Mouse (Mus musculus): ENCODE data around the gene Pnkd.
"Not testable (repeated sequence)": the region's sequence is repeated elsewhere in the genome, so short reads cannot be mapped to it uniquely, and the experiment has no call there.

Pnkd gene

GRCm38 (mm10) chr1:74278988-74279387 lies 5.7 kb upstream of the Pnkd start:
- DNase-seq (ENCODE audit: low spot score) = no peak

- no peak for DNase-seq (ENCODE audit: low spot score)
Observed at GRCm38 (mm10) chr1:74280591-74281325, 4.0 kb upstream of the Pnkd start.

GRCm38 (mm10) chr1:74281372-74281771 lies 3.4 kb upstream of the Pnkd start:
- no peak for DNase-seq (ENCODE audit: low spot score)

GRCm38 (mm10) chr1:74281886-74282285 lies 2.8 kb upstream of the Pnkd start:
- no peak for DNase-seq (ENCODE audit: low spot score)

- DNase-seq (ENCODE audit: low spot score) = no peak
Observed at GRCm38 (mm10) chr1:74282896-74283625, 1.7 kb upstream of the Pnkd start.

- DNase-seq (ENCODE audit: low spot score) = no peak
Observed at GRCm38 (mm10) chr1:74283686-74284463, 855 bp upstream of the Pnkd start.

GRCm38 (mm10) chr1:74285212-74286010 lies 681 bp downstream of the Pnkd start:
- no peak for DNase-seq (ENCODE audit: low spot score)

- not testable (repeated sequence) for DNase-seq (ENCODE audit: low spot score)
Observed at GRCm38 (mm10) chr1:74286869-74287607, 2.3 kb downstream of the Pnkd start.

GRCm38 (mm10) chr1:74288327-74288726 lies 3.6 kb downstream of the Pnkd start:
- no peak for DNase-seq (ENCODE audit: low spot score)

GRCm38 (mm10) chr1:74289248-74289647 lies 4.5 kb downstream of the Pnkd start:
- no peak for DNase-seq (ENCODE audit: low spot score)

- DNase-seq (ENCODE audit: low spot score) = no peak
Observed at GRCm38 (mm10) chr1:74289740-74290139, 5.0 kb downstream of the Pnkd start.

GRCm38 (mm10) chr1:74290141-74290540 lies 5.4 kb downstream of the Pnkd start:
- no peak for DNase-seq (ENCODE audit: low spot score)

- DNase-seq (ENCODE audit: low spot score) = no peak
Observed at GRCm38 (mm10) chr1:74292331-74293020, 7.7 kb downstream of the Pnkd start.

- DNase-seq (ENCODE audit: low spot score) = no peak
Observed at GRCm38 (mm10) chr1:74293306-74293960, 8.7 kb downstream of the Pnkd start.

- no peak for DNase-seq (ENCODE audit: low spot score)
Observed at GRCm38 (mm10) chr1:74294090-74294643, 9.4 kb downstream of the Pnkd start.

GRCm38 (mm10) chr1:74294733-74295455 lies 10.2 kb downstream of the Pnkd start:
- no peak for DNase-seq (ENCODE audit: low spot score)

GRCm38 (mm10) chr1:74295456-74296171 lies 10.9 kb downstream of the Pnkd start:
- peak; percentile 85 for DNase-seq (ENCODE audit: low spot score)

GRCm38 (mm10) chr1:74296477-74296876 lies 11.7 kb downstream of the Pnkd start:
- no peak for DNase-seq (ENCODE audit: low spot score)

Measured in ovary, postnatal 14 days (tissue).